Mouse (Mus musculus) frontal cortex, adult 2 months (tissue): ENCODE data around the gene Myo16. TPM values are rescaled to one million over a fixed set of nuclear protein-coding genes. Genes with fewer than 3 reads are reported as not detected.

Experiments
- DNase-seq, 2 experiments: peaks; one replicate each; pipeline ENCODE4 v3.0.0; 2022; ENCODE audit warnings: low spot score in 1 of 2; ENCODE audit errors: extremely low spot score in 1 of 2
- polyA plus RNA-seq: library from polyadenylated mRNA; depleted of rRNA; stranded (reverse); fragments of >200 nt; gene quantifications from 2 replicates; pipeline ENCODE4 v1.2.3, GENCODE M21; 2012

Myo16 gene
- polyA plus RNA-seq, 1 experiment = 36.7 TPM

GRCm38 (mm10) chr8:10292600-10292999 is 138.9 kb downstream of the Myo16 start:
- no peak for DNase-seq

- DNase-seq = peak in 1 of 2 experiments; percentile 47
These were observed 147.1 kb downstream of the Myo16 start for GRCm38 (mm10) chr8:10300797-10301196.

GRCm38 (mm10) chr8:10303061-10303460 is 149.3 kb downstream of the Myo16 start:
- no peak for DNase-seq

GRCm38 (mm10) chr8:10303992-10304391 is 150.3 kb downstream of the Myo16 start:
- no peak for DNase-seq

GRCm38 (mm10) chr8:10304721-10305120 is 151.0 kb downstream of the Myo16 start:
- DNase-seq = no peak

GRCm38 (mm10) chr8:10307345-10307744 is 153.6 kb downstream of the Myo16 start:
- DNase-seq = no peak

- peak in 1 of 2 experiments; percentile 62 for DNase-seq
These were observed 154.2 kb downstream of the Myo16 start for GRCm38 (mm10) chr8:10307770-10308476.

- no peak for DNase-seq
These were observed 156.8 kb downstream of the Myo16 start for GRCm38 (mm10) chr8:10310470-10310869.

GRCm38 (mm10) chr8:10312316-10312715 is 158.6 kb downstream of the Myo16 start:
- no peak for DNase-seq

GRCm38 (mm10) chr8:10316201-10316600 is 162.5 kb downstream of the Myo16 start:
- no peak for DNase-seq

- no peak for DNase-seq
These were observed 164.4 kb downstream of the Myo16 start for GRCm38 (mm10) chr8:10318103-10318502.

- no peak for DNase-seq
These were observed 196.7 kb downstream of the Myo16 start for GRCm38 (mm10) chr8:10350451-10350850.

GRCm38 (mm10) chr8:10358711-10359110 is 205.0 kb downstream of the Myo16 start:
- DNase-seq = no peak

GRCm38 (mm10) chr8:10362949-10363348 is 209.2 kb downstream of the Myo16 start:
- DNase-seq = no peak

GRCm38 (mm10) chr8:10363654-10364406 is 210.1 kb downstream of the Myo16 start:
- peak in 1 of 2 experiments; percentile 25 for DNase-seq

- DNase-seq = no peak
These were observed 212.4 kb downstream of the Myo16 start for GRCm38 (mm10) chr8:10366141-10366540.

GRCm38 (mm10) chr8:10372571-10372970 is 218.9 kb downstream of the Myo16 start:
- DNase-seq = no peak

- no peak for DNase-seq
These were observed 233.4 kb downstream of the Myo16 start for GRCm38 (mm10) chr8:10387143-10387542.

GRCm38 (mm10) chr8:10391096-10391683 is 237.5 kb downstream of the Myo16 start:
- DNase-seq = no peak

- DNase-seq = no peak
These were observed 238.2 kb downstream of the Myo16 start for GRCm38 (mm10) chr8:10391913-10392312.

- DNase-seq = no peak
These were observed 240.8 kb downstream of the Myo16 start for GRCm38 (mm10) chr8:10394506-10394905.

GRCm38 (mm10) chr8:10395146-10395545 is 241.4 kb downstream of the Myo16 start:
- DNase-seq = no peak
